Mouse (Mus musculus): Measurements from ENCODE around the gene Adam12.

Adam12 gene

GRCm38 (mm10) chr7:134150305-134150704 is 81.6 kb downstream of the Adam12 start:
- no peak for DNase-seq (ENCODE audit: low read depth, low spot score)

GRCm38 (mm10) chr7:134149351-134149750 is 82.6 kb downstream of the Adam12 start:
- no peak for DNase-seq (ENCODE audit: low read depth, low spot score)

- no peak for DNase-seq (ENCODE audit: low read depth, low spot score)
These were observed 84.4 kb downstream of the Adam12 start for GRCm38 (mm10) chr7:134147561-134147960.

DNA sequence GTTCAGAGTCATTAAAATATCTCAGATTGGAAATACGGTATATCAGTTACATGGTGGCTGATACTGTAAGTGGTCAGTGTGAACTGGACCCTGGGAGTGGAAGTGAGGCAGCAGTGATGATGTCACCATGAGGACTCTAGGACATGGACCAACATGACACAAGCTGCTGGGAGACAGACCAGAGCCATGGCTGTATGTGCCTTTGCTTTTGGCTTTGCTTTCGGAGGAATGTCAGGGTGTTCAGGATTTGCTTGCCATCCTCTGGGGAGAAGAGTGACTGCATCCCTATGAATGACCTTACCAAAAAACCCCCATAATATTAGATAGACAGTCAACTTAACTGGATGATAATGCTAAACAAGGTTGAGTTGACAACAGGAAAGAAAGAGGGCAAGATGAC is 85.1 kb downstream of the Adam12 start:
- DNase-seq (ENCODE audit: low read depth, low spot score), result no peak

- no peak for DNase-seq (ENCODE audit: low read depth, low spot score)
These were observed 87.8 kb downstream of the Adam12 start for GRCm38 (mm10) chr7:134144111-134144510.

DNA sequence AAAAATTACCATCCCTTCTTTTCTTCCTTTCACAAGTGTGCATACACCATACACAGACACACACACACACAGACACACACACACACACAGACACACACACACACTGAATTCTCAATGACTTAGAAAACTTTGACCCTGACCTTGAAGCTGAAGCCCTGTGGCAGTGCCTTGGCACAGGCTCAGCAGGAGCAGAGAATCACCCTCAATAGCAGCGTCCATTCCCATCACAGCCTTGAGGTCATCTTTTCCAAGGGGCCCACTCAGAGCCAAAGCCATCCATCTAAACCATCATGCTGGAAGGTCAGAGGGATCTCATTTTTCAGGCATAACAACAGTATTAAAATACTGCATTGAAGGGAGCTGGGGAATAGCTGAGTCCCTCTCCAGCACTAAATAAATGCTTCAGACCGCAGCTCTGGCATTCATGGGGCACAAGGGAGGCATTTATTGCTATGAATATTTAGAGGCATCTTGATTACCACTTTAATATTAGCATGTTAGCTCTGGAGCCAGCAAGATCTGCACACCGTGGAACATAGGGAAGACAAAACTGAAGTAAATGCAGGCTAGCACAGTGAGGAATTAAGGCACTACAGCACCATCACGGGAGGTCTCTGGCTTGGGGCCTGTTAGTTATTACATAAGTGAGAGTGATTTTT is 92.5 kb downstream of the Adam12 start:
- DNase-seq (ENCODE audit: low read depth, low spot score), result no peak

DNA sequence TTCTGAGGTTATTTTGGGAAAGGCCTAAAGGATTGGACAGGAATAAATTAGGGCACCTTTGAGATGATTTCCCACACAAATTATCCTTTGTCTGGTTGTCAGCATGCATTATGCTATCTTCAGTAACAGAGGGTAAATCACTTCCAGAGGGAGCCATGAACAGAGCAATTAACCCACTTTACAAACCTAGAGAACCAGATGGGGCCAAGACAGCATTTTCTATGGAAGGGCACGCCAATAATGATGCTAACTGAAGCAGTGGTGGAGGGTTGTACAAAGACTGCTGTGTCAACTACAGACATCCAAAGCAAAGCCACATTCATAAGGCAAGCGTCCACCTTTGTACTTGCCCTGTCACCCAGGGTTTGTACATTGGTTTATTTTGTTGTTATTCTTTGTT is 99.6 kb downstream of the Adam12 start:
- no peak for DNase-seq (ENCODE audit: low read depth, low spot score)

GRCm38 (mm10) chr7:134128087-134128522 is 103.8 kb downstream of the Adam12 start:
- no peak for DNase-seq (ENCODE audit: low read depth, low spot score)

DNA sequence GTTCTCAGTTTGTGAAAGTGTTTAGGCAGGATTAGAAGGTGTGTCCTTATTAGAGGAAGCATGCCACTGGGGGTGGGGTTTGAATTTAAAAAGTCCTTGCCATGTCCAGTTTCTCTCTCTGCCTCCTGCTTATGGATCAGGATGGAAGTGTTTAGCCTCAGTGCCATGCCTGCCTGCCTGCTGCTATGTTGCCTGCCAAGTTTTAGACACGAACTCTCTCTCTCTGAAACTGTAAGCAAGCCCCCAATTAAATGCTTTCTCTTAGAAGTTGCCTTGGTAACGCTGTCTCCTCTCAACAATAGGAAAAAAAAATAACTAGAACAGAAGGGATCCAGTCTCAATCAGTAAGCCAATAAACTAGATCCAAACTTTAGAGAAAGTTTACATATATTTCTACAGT is 110.5 kb downstream of the Adam12 start:
- no peak for DNase-seq (ENCODE audit: low read depth, low spot score)

- no peak for DNase-seq (ENCODE audit: low read depth, low spot score)
These were observed 116.5 kb downstream of the Adam12 start for GRCm38 (mm10) chr7:134115438-134115837.

- DNase-seq (ENCODE audit: low read depth, low spot score), result no peak
These were observed 117.4 kb downstream of the Adam12 start for GRCm38 (mm10) chr7:134114311-134115188.

DNA sequence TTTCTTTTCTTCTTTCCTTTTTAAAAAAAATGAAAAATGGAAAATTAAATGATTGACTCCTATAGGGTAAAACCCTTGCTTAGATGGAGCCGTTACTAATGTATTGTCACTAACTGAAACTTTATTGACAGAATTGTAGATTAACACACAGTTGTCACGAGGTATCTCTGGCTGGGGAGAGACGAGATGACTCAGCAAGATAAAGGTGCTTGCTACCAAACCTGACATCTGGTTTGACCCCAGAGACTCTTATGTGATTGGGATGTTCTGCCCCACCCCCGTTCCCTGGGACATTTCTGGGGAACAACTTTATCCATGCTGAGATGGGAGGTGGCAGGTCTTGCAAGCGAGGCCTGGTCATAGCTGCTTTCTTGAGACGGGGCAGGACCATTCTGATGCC is 118.1 kb downstream of the Adam12 start:
- no peak for DNase-seq (ENCODE audit: low read depth, low spot score)

GRCm38 (mm10) chr7:134110116-134110515 is 121.8 kb downstream of the Adam12 start:
- no peak for DNase-seq (ENCODE audit: low read depth, low spot score)

GRCm38 (mm10) chr7:134107849-134108248 is 124.1 kb downstream of the Adam12 start:
- no peak for DNase-seq (ENCODE audit: low read depth, low spot score)

- DNase-seq (ENCODE audit: low read depth, low spot score), result no peak
These were observed 132.9 kb downstream of the Adam12 start for GRCm38 (mm10) chr7:134099010-134099409.

- no peak for DNase-seq (ENCODE audit: low read depth, low spot score)
These were observed 134.1 kb downstream of the Adam12 start for GRCm38 (mm10) chr7:134097861-134098260.

- no peak for DNase-seq (ENCODE audit: low read depth, low spot score)
These were observed 138.1 kb downstream of the Adam12 start for GRCm38 (mm10) chr7:134093871-134094270.

DNA sequence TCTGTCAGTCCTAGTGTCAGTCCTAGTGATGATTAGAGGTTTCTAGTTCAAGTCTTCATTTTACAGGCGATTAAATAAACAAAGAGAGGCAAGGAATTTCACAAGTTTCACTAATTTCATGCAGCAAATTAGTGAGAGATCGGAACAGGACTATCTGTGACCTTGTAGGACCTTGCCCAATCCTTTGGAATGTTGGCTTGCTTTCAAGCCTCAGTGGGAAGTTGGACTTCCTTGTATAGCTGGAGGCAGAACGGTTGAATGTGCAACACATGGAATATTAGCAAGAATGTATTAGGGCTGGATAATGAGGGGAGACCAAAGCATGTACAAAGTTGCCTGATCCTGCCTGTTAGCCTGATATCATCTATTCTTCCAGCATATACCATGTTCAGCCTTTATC is 141.2 kb downstream of the Adam12 start:
- DNase-seq (ENCODE audit: low read depth, low spot score), result no peak

- no peak for DNase-seq (ENCODE audit: low read depth, low spot score)
These were observed 141.7 kb downstream of the Adam12 start for GRCm38 (mm10) chr7:134090256-134090655.

GRCm38 (mm10) chr7:134088548-134089347 is 143.2 kb downstream of the Adam12 start:
- DNase-seq (ENCODE audit: low read depth, low spot score), result no peak

- no peak for DNase-seq (ENCODE audit: low read depth, low spot score)
These were observed 146.6 kb downstream of the Adam12 start for GRCm38 (mm10) chr7:134085396-134085795.

DNA sequence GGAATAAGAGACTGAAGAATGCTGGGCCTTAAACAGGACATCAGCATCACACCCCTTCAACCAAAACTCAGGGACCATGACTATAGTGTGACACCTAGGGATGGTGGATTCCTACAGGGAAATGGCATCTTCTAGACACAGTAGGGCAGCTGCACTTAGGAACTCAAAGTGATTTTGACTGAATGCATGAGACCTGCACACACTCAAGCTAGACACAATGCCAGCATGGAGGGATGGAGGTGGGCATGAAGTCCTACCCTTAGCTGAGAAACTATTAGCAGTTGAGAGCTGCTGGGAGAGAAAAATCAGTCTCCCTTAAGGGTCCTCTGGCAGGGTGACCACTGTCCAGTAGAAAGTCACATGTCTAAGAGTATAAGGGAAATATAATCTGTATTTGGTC is 147.0 kb downstream of the Adam12 start:
- no peak for DNase-seq (ENCODE audit: low read depth, low spot score)
